ENCODE assay signal across 9 mouse cellular contexts in the genomic region with DNA sequence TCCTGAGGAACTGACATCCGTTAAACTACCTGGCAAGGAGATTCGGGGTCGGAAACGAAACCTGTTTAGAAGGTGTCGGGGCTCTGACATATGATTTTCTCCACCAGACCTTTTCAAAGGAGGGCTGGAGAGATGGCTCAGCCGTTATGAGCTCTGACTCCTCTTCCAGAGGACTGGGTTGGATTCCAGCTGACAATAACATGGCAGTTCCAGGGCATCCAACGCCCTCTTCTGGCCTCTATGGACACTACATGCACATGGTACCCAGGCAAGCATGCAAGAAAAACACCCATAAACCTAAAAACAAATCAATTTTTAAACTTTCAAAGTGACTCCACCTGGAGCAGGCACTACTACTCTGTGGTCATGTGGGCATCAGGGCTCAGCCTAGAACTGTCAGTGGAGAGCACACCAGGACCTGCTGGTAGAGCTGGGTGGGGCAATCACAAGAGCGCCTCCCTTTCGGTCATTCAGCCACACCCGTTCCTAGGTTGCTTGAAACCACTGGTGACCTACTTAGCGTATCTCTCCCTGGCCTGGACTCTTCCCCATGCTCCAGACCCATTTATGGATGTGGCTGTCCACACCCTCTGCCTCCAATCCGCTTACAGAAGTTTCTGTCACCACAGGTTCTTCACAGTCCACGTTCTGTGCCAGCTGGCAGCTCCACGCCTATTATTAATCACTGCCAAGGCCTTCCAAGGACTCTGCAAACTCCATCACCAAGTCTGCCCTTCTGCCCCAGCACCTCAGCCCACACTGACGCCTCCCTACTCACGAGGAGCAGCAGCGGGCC. TPM values are rescaled to one million over a fixed set of nuclear protein-coding genes. Genes with fewer than 3 reads are reported as not detected.
DNase-seq lines count a peak whose midpoint lies in the region; ATAC-seq and TF ChIP-seq lines count a peak whose summit lies in the region.
"Had no signal": no experiment of that assay in that cellular context is flagged by ENCODE, and none has a peak within 500 bp of the region (broad histone marks: within the 10 kb centered on the region; RNA-seq: fewer than 3 reads in every experiment).

No protein-coding gene starts in this region.

- TF ChIP-seq POLR2A in myocyte (IDR thresholded peaks at IDR 0.05; ENCODE audit: insufficient read length, low read depth), result no peak

- H3ac ChIP-seq in myocyte (ENCODE audit: control insufficient read depth, insufficient read length), result no peak overlapping the region

- H3K79me2 ChIP-seq in myocyte (ENCODE audit: control insufficient read depth, insufficient read depth), result peaks cover 92% of the 10 kb centered on the region

- no peak for DNase-seq in frontal cortex, postnatal 25 days (ENCODE audit: low spot score in 2 of 2)
- peak; percentile 91 for DNase-seq in adrenal gland, adult 8-10 months
- peak; percentile 91 to 94 for DNase-seq in heart, adult 18-20 months
- peak; percentile 85 to 86 for DNase-seq in kidney, postnatal 36 days
- no peak for DNase-seq in spleen, postnatal 4 days (ENCODE audit: low spot score in 2 of 2)
- no peak for DNase-seq in layer of hippocampus, adult 18-20 months (ENCODE audit: low spot score in 2 of 2)

- no peaks in the 10 kb centered on the region for H3K27me3 ChIP-seq in myocyte (ENCODE audit: control insufficient read depth, insufficient read depth, insufficient read length)
- H3K27me3 ChIP-seq: Patski had no signal

- peaks cover 10% of the 10 kb centered on the region for H3K36me3 ChIP-seq in myocyte (ENCODE audit: control insufficient read depth, insufficient read depth)

- H3K4me3 ChIP-seq in myocyte, result no peak overlapping the region

- peak overlapping the region; percentile 57 for H3K4me2 ChIP-seq in myocyte (ENCODE audit: low read depth)

- ATAC-seq in frontal cortex, adult (ENCODE audit: low TSS enrichment), result peak; percentile 39; the same call in 1 of the 2 replicates
- ATAC-seq: Patski had no signal

TF ChIP-seq in myocyte, 11 proteins besides CTCF, POLR2A, EP300 and RAD21:
- peak; percentile 8 to 45 (median 35) for TF ChIP-seq MYOG (IDR thresholded peaks at IDR 0.05; ENCODE audit: control insufficient read depth in 1 of 3, insufficient read depth in 1 of 3, insufficient read length in 2 of 3, low read depth in 2 of 3)
- no peak for TF ChIP-seq TCF3 (IDR thresholded peaks at IDR 0.05; ENCODE audit: insufficient read length, low read depth)
- TF ChIP-seq MYOD1 (IDR thresholded peaks at IDR 0.05; ENCODE audit: control insufficient read depth in 1 of 3, insufficient read length in 2 of 3, low read depth in 2 of 3), result peak in 2 of 3 experiments; percentile 8 to 71
- no peak for TF ChIP-seq E2F4 (IDR thresholded peaks at IDR 0.05; ENCODE audit: insufficient read depth)
- peak; percentile 89 for TF ChIP-seq SRF (IDR thresholded peaks at IDR 0.05; ENCODE audit: control insufficient read depth, insufficient read length, low read depth)
- TF ChIP-seq USF1 (IDR thresholded peaks at IDR 0.05; ENCODE audit: low read depth), result peak; percentile 12
- TF ChIP-seq TCF12 (IDR thresholded peaks at IDR 0.05; ENCODE audit: insufficient read depth, poor library complexity, severe bottlenecking), result peak; percentile 11

RNA-seq across cellular contexts. Expression of a gene that starts 18.3 kb away (rescaled TPM):
- total RNA-seq in adrenal gland, adult 8-10 months (2022), result 100 to 1,000 TPM; 100 to 130 (median 118) TPM
- 10 to 100 TPM; 71.3 to 77.6 TPM for total RNA-seq in heart, adult 18-20 months (2021)
- polyA plus RNA-seq in myocyte (2012; fragmentation: generic; extraction: Trizol), result 26.9 TPM
- 10 to 100 TPM; 66.9 to 67.5 TPM for total RNA-seq in layer of hippocampus, adult 18-20 months (2021)

Comparison
In these comparisons a context has a peak if more than half of its experiments do, and no peak if none do; other contexts are left out.
1. DNase-seq: peak in adrenal gland, adult 8-10 months (single experiment), heart, adult 18-20 months (2 of 2) and kidney, postnatal 36 days (2 of 2); none in frontal cortex, postnatal 25 days (0 of 2), spleen, postnatal 4 days (0 of 2) and layer of hippocampus, adult 18-20 months (0 of 2).